Mouse (Mus musculus) embryonic facial prominence, embryonic 12.5 days (tissue): ENCODE results near the gene Kcnk1. TPM values are rescaled to one million over a fixed set of nuclear protein-coding genes. Genes with fewer than 3 reads are reported as not detected.

Experiments used
- ATAC-seq: fragments of 200-750 bp; cut with Nextera tagmentation; 2 replicates; pipeline ENCODE4 v1.8.0; 2017; ENCODE audit not compliant: insufficient number of reproducible peaks, insufficient read depth, low FRiP score, low TSS enrichment
- H3K27ac ChIP-seq: fragments of 300-500 bp; sonication (generic); 2 replicates; pipeline ENCODE4 v1.5.1; 2016; ENCODE audit warnings: mild to moderate bottlenecking
- H3K27me3 ChIP-seq: fragments of 300-500 bp; sonication (generic); 2 replicates; pipeline ENCODE4 v1.6.1; 2016; ENCODE audit warnings: mild to moderate bottlenecking, moderate library complexity
- H3K36me3 ChIP-seq: fragments of 300-500 bp; sonication (generic); 2 replicates; pipeline ENCODE4 v1.6.1; 2016; ENCODE audit warnings: mild to moderate bottlenecking
- H3K4me1 ChIP-seq: fragments of 300-500 bp; sonication (generic); 2 replicates; pipeline ENCODE4 v1.6.1; 2016
- H3K4me2 ChIP-seq: fragments of 300-500 bp; sonication (generic); replicated peaks from 2 replicates; pipeline ENCODE4 v1.6.1; 2016; ENCODE audit warnings: mild to moderate bottlenecking, moderate library complexity
- H3K4me3 ChIP-seq: fragments of 300-500 bp; sonication (generic); 2 replicates; pipeline ENCODE4 v1.5.1; 2016; ENCODE audit warnings: mild to moderate bottlenecking
- H3K9ac ChIP-seq: fragments of 300-500 bp; sonication (generic); 2 replicates; pipeline ENCODE4 v1.6.1; 2016; ENCODE audit warnings: mild to moderate bottlenecking, moderate library complexity
- H3K9me3 ChIP-seq: fragments of 300-500 bp; sonication (generic); 2 replicates; pipeline ENCODE4 v1.6.1; 2016; ENCODE audit warnings: mild to moderate bottlenecking, moderate library complexity
- WGBS: fragments of 180-500 bp; shearing (Covaris S2); methylation state at CpG from one replicate; pipeline ENCODE4 v1.1.7; 2016; 5-methylcytosine and 5-hydroxymethylcytosine counted together
- polyA plus RNA-seq: library from polyadenylated mRNA; unstranded; fragments of >200 nt; fragmentation: Nextera tagmentation; extraction: Ambion mirVana; gene quantifications from 2 replicates; pipeline ENCODE4 v1.2.1, GENCODE M21; 2016

Kcnk1 gene
- polyA plus RNA-seq, result 23.2 and 23.8 TPM in 2 replicates

DNA sequence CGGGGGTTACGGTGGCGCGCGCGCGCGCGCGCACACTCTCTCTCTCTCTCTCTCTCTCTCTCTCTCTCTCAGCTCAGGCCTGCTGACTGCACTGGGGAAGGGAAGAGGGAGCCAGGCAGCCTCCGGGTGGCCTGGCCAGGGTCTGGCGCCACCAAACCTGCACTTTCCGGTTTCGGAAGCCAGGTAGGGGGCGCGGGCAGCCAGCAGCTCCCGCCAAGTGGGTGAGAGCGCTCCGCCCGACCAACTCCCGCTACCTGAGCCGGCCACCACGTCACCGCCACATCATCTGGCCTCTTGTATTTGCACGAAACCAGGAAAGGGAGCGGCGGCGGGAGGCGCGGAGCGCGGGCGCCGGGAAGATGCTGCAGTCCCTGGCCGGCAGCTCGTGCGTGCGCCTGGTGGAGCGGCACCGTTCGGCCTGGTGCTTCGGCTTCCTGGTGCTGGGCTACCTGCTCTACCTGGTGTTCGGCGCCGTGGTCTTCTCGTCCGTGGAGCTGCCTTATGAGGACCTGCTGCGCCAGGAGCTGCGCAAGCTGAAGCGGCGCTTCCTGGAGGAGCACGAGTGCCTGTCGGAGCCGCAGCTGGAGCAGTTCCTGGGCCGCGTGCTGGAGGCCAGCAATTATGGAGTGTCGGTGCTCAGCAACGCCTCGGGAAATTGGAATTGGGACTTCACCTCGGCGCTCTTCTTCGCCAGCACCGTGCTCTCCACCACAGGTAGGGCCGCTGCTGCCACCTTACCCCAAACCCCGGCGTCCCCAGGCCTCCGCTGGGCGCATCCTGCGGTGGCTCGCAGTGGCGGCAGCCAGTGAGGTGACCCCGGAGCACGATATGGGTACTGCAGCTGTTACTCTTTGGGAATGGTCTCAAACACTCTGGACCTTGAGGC is at the start of gene Kcnk1:
Gene Kcnk1 (plus strand): TSS at position 70 of the 886 bp plus-strand sequence.
- peak within 1 kb of the TSS; percentile 70 for H3K27ac ChIP-seq
- peak; percentile 70 for ATAC-seq
- peak within 1 kb of the TSS; percentile 69 for H3K9ac ChIP-seq
- peaks cover 36% of the 10 kb centered on the region for H3K27me3 ChIP-seq
- H3K4me3 ChIP-seq, result peak within 1 kb of the TSS; percentile 61
- peak within 1 kb of the TSS; percentile 93 for H3K4me2 ChIP-seq
- under 1% methylated on average over 73 of the region's 73 CpGs for WGBS
- H3K36me3 ChIP-seq, result no peaks in the 10 kb centered on the region
- H3K4me1 ChIP-seq, result peaks cover 29% of the 10 kb centered on the region
- H3K9me3 ChIP-seq, result no peaks in the 10 kb centered on the region

DNA sequence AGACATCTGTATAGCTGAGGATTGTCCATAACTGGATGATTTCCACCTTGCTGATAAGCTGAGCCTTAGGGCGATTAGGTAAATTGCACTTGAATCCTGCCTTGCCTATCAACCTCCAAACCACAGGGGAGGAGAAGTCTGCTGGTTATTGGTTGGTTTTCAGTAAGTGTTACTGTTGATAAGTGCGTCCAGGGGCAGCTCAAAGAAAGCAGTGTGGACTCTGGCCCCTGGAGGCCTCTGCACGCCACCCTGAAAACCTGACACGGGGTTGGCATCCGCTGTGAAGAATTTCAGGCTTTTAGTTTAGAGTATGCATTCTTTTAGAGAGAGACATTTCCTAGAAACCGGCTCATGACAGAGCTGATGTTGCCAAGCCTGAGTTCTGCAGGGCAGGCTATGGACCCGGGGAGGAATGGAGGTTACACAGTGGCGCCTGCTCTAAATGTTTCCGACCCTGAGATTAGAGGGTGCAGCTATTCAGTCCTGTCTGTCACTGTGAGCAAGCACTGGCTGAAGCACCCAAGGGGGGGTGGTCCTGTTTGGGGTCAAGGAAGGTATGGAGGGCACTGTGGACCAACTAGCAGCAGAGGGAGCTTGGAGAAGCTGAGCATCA is 46.2 kb upstream of the Kcnk1 start:
- Histone ChIP-seq H3K4me1 (no peaks in the 10 kb centered on the region), H3K4me3 (no peak overlapping the region), H3K36me3 (no peaks in the 10 kb centered on the region), H3K4me2 (no peak overlapping the region), H3K27me3 (no peaks in the 10 kb centered on the region), H3K9ac (no peak overlapping the region), H3K9me3 (no peaks in the 10 kb centered on the region), H3K27ac (no peak overlapping the region)
- WGBS, result 81% methylated on average over 9 of the region's 9 CpGs
- no peak for ATAC-seq

GRCm38 (mm10) chr8:125950007-125950940 is 44.7 kb upstream of the Kcnk1 start:
- no peak overlapping the region for H3K9ac ChIP-seq
- H3K4me1 ChIP-seq, result no peaks in the 10 kb centered on the region
- 22% methylated on average over 23 of the region's 23 CpGs for WGBS

DNA sequence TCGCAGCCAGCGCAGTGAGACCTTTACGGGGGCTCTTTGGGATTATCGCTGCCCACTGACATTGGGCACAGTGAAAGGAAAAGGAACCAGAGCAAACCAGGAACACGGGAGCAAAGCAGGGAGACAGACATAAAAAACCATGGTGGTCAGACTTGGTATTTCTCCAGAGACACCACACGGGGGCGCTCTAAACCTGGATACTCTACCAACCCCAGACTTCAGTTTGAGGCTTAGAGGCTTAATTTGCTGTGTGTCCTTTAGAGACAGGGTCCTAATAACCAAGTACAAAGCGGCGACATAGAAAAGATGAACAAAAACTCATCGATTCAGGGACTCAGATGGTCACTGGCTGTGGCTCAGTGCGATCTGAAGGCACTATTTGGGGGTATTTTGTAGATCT is 39.3 kb upstream of the Kcnk1 start:
- Histone ChIP-seq H3K36me3 (no peaks in the 10 kb centered on the region), H3K4me2 (no peak overlapping the region), H3K27me3 (no peaks in the 10 kb centered on the region), H3K4me1 (no peaks in the 10 kb centered on the region), H3K9ac (no peak overlapping the region), H3K27ac (no peak overlapping the region), H3K4me3 (no peak overlapping the region), H3K9me3 (0 out of 2 replicates have a peak, but pooled peaks cover 2% of the 10 kb centered on the region)
- WGBS, result 13% methylated on average over 11 of the region's 11 CpGs
- no peak for ATAC-seq

More at GRCm38 (mm10) chr8:125950007-125950940, 44.7 kb upstream of the Kcnk1 start:
- no peak overlapping the region for H3K27ac ChIP-seq
- ATAC-seq, result peak; percentile 48; the same call in 1 of the 2 replicates
- H3K4me2 ChIP-seq, result no peak overlapping the region; the same call in 1 of the 2 replicates
- no peaks in the 10 kb centered on the region for H3K9me3 ChIP-seq
- no peaks in the 10 kb centered on the region for H3K36me3 ChIP-seq
- no peaks in the 10 kb centered on the region for H3K27me3 ChIP-seq
- no peak overlapping the region for H3K4me3 ChIP-seq

GRCm38 (mm10) chr8:125956796-125957195 is 38.2 kb upstream of the Kcnk1 start:
- 75% methylated on average over 9 of the region's 9 CpGs for WGBS
- no peak for ATAC-seq
- no peak overlapping the region for H3K9ac ChIP-seq

DNA sequence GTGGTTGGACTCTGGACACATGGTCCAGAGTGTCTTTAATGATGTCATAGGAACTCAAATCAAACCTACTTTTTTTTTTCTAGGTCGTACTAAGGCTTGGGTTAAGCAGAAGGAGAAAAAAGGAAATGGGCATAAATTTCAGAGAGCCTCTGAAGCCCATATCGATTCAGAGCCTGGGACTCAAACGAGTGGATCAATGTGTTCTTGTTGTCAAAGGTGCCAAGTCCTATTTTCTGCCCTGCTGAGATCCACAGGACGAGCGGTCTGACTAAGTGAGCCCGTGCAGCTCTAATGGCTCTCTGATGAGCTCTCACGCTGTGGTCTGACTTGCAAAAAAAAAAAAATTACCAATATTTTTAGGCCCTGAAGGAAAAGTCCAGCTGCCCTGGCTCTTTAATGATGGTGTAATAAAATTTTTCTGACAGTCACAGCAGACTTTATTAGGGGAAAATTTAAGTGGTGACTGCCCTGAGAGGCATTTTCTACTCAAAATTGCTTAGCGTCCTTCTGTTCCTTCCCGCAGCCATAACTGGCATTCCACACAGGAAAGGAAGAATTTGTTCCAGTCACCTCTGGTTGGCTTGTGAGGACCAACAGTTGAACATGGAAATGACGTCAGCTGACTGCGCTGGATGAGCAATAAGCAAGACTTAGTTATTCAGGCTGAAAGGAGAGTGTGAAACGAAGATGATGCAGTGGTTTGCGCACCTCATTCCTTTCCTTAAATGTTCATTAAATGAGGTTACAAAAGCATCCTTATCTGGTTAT is 37.6 kb upstream of the Kcnk1 start:
- Histone ChIP-seq H3K27ac (no peak overlapping the region), H3K9ac (no peak overlapping the region), H3K4me2 (no peak overlapping the region), H3K9me3 (0 out of 2 replicates have a peak, but pooled peaks cover 7% of the 10 kb centered on the region), H3K4me1 (no peaks in the 10 kb centered on the region), H3K27me3 (no peaks in the 10 kb centered on the region), H3K4me3 (no peak overlapping the region), H3K36me3 (no peaks in the 10 kb centered on the region)
- WGBS, result 70% methylated on average over 13 of the region's 13 CpGs
- ATAC-seq, result no peak

More at GRCm38 (mm10) chr8:125956796-125957195, 38.2 kb upstream of the Kcnk1 start:
- Histone ChIP-seq H3K36me3 (no peaks in the 10 kb centered on the region), H3K27ac (no peak overlapping the region), H3K4me3 (no peak overlapping the region), H3K4me1 (no peaks in the 10 kb centered on the region), H3K27me3 (no peaks in the 10 kb centered on the region), H3K4me2 (no peak overlapping the region), H3K9me3 (0 out of 2 replicates have a peak, but pooled peaks cover 7% of the 10 kb centered on the region)

GRCm38 (mm10) chr8:125957994-125958368 is 37.0 kb upstream of the Kcnk1 start:
- no peak for ATAC-seq
- H3K9ac ChIP-seq, result no peak overlapping the region
- WGBS, result 25% methylated on average over 1 of the region's 1 CpGs
- no peak overlapping the region for H3K4me2 ChIP-seq
- H3K4me1 ChIP-seq, result no peaks in the 10 kb centered on the region
- no peaks in the 10 kb centered on the region for H3K36me3 ChIP-seq
- H3K27ac ChIP-seq, result no peak overlapping the region
- H3K9me3 ChIP-seq, result 0 out of 2 replicates have a peak, but pooled peaks cover 7% of the 10 kb centered on the region
- peaks cover 6% of the 10 kb centered on the region for H3K27me3 ChIP-seq
- H3K4me3 ChIP-seq, result no peak overlapping the region

DNA sequence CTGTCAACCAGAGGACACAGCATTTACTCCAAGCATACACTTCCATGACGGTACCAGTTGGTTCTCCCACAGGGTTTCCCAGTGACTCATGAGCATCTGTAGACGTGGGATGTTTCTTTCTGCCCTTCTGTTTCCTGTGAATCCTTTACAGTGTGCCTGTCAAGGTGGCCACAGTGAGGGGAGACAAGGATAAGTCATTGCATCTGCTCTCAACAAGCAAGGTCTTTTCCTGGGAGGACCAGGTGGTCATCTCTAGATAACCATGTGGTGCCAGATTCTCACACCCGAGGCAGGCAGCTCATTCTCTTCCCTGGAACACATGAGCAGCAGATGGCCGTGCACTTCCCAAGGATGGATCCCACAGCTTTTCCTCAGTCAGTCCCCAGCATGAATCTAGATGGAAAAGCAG is 35.6 kb upstream of the Kcnk1 start:
- Histone ChIP-seq H3K36me3 (no peaks in the 10 kb centered on the region), H3K4me1 (0 out of 2 replicates have a peak, but pooled peaks cover 6% of the 10 kb centered on the region), H3K4me3 (no peak overlapping the region), H3K9ac (no peak overlapping the region), H3K27me3 (peaks cover 18% of the 10 kb centered on the region), H3K9me3 (0 out of 2 replicates have a peak, but pooled peaks cover 7% of the 10 kb centered on the region), H3K4me2 (no peak overlapping the region), H3K27ac (no peak overlapping the region)
- 61% methylated on average over 4 of the region's 4 CpGs for WGBS
- no peak for ATAC-seq

- Histone ChIP-seq H3K27me3 (peaks cover 25% of the 10 kb centered on the region), H3K36me3 (no peaks in the 10 kb centered on the region), H3K4me2 (no peak overlapping the region), H3K27ac (no peak overlapping the region), H3K4me3 (no peak overlapping the region), H3K9me3 (0 out of 2 replicates have a peak, but pooled peaks cover 11% of the 10 kb centered on the region), H3K4me1 (0 out of 2 replicates have a peak, but pooled peaks cover 6% of the 10 kb centered on the region), H3K9ac (no peak overlapping the region)
- ATAC-seq, result no peak
- 88% methylated on average over 8 of the region's 8 CpGs for WGBS
These were observed 34.9 kb upstream of the Kcnk1 start for GRCm38 (mm10) chr8:125960037-125960436.

GRCm38 (mm10) chr8:125961790-125962189 is 33.2 kb upstream of the Kcnk1 start:
- Histone ChIP-seq H3K4me3 (no peak overlapping the region), H3K4me1 (0 out of 2 replicates have a peak, but pooled peaks cover 6% of the 10 kb centered on the region), H3K9ac (no peak overlapping the region), H3K27me3 (peaks cover 28% of the 10 kb centered on the region), H3K36me3 (no peaks in the 10 kb centered on the region), H3K9me3 (0 out of 2 replicates have a peak, but pooled peaks cover 11% of the 10 kb centered on the region), H3K27ac (no peak overlapping the region), H3K4me2 (no peak overlapping the region)
- no peak for ATAC-seq
- WGBS, result 84% methylated on average over 6 of the region's 6 CpGs
